Mouse (Mus musculus): Measurements from ENCODE around the gene Ptbp2. TPM values are rescaled to one million over a fixed set of nuclear protein-coding genes. Genes with fewer than 3 reads are reported as not detected.

The Ptbp2 gene
- total RNA-seq, 2 experiments from 2014 or later, result 123 to 145 TPM

GRCm38 (mm10) chr3:119701467-119701866 lies 82.8 kb downstream of the Ptbp2 start:
- DNase-seq (ENCODE audit: extremely low spot score in 1 of 2, low spot score in 1 of 2), result no peak

GRCm38 (mm10) chr3:119684741-119685140 lies 99.5 kb downstream of the Ptbp2 start:
- no peak for DNase-seq (ENCODE audit: extremely low spot score in 1 of 2, low spot score in 1 of 2)

Small RNA genes within 50 kb of the gene (microRNA-seq; reads per million reads assigned to microRNA genes)
- gene Gm24744, result 0 reads per million in 2 experiments
